Mouse (Mus musculus): ENCODE data around the gene Rbm12. TPM values are rescaled to one million over a fixed set of nuclear protein-coding genes. Genes with fewer than 3 reads are reported as not detected.
"Not testable (repeated sequence)": the region's sequence is repeated elsewhere in the genome, so short reads cannot be mapped to it uniquely, and the experiment has no call there.

Gene Rbm12
- polyA plus RNA-seq, 1 experiment from 2014 or later = 9.3 TPM

- Histone ChIP-seq H3K27ac (ENCODE audit: low read depth, low read length) (no peak overlapping the region), H3K9ac (ENCODE audit: low read depth, low read length) (no peak overlapping the region), H3K27me3 (replicated peaks; ENCODE audit: control insufficient read depth, insufficient read depth, low read length) (no peaks in the 10 kb centered on the region), H3K4me1 (replicated peaks; ENCODE audit: control insufficient read depth, insufficient read depth, low read length) (no peaks in the 10 kb centered on the region), H3K36me3 (ENCODE audit: control insufficient read depth, insufficient read depth) (peaks cover 26% of the 10 kb centered on the region), H3K4me2 (replicated peaks; ENCODE audit: low read depth) (no peak overlapping the region), H3K9me3 (ENCODE audit: control insufficient read depth) (no peaks in the 10 kb centered on the region), H3K4me3 (ENCODE audit: low read depth, low read length) (no peak overlapping the region)
- no peak for ATAC-seq
- 74% methylated on average over 5 of the region's 5 CpGs for WGBS
- peak; percentile 38 for TF ChIP-seq CTCF (IDR thresholded peaks at IDR 0.05; ENCODE audit: low read depth)
Observed at GRCm38 (mm10) chr2:156123731-156124130, 12.0 kb upstream of the Rbm12 start.

- peaks cover 3% of the 10 kb centered on the region; the same call in 1 of the 2 replicates for H3K36me3 ChIP-seq (ENCODE audit: control insufficient read depth, insufficient read depth)
- no peak overlapping the region for H3K4me3 ChIP-seq (ENCODE audit: low read depth, low read length)
- no peak for TF ChIP-seq CTCF (IDR thresholded peaks at IDR 0.05; ENCODE audit: low read depth)
- no peak overlapping the region for H3K4me2 ChIP-seq (replicated peaks; ENCODE audit: low read depth)
- H3K9ac ChIP-seq (ENCODE audit: low read depth, low read length) = no peak overlapping the region
- H3K27ac ChIP-seq (ENCODE audit: low read depth, low read length) = no peak overlapping the region
- no peaks in the 10 kb centered on the region for H3K4me1 ChIP-seq (replicated peaks; ENCODE audit: control insufficient read depth, insufficient read depth, low read length)
- ATAC-seq = no peak
- no peaks in the 10 kb centered on the region for H3K27me3 ChIP-seq (replicated peaks; ENCODE audit: control insufficient read depth, insufficient read depth, low read length)
- H3K9me3 ChIP-seq (ENCODE audit: control insufficient read depth) = no peaks in the 10 kb centered on the region
Observed at GRCm38 (mm10) chr2:156119566-156119965, 7.8 kb upstream of the Rbm12 start.

GRCm38 (mm10) chr2:156112080-156112423, 274 bp upstream of the Rbm12 start:
- not testable (repeated sequence) for H3K9me3 ChIP-seq (ENCODE audit: control insufficient read depth); H3K36me3 ChIP-seq (ENCODE audit: control insufficient read depth, insufficient read depth); H3K4me1 ChIP-seq (replicated peaks; ENCODE audit: control insufficient read depth, insufficient read depth, low read length); H3K27me3 ChIP-seq (replicated peaks; ENCODE audit: control insufficient read depth, insufficient read depth, low read length); ATAC-seq
- H3K9ac ChIP-seq (ENCODE audit: low read depth, low read length) = peak overlapping the region; percentile 94; the same call in 1 of the 2 replicates
- peak overlapping the region; percentile 89 for H3K4me3 ChIP-seq (ENCODE audit: low read depth, low read length)
- WGBS = 17% methylated on average over 5 of the region's 5 CpGs
- H3K27ac ChIP-seq (ENCODE audit: low read depth, low read length) = peak overlapping the region; percentile 83; the same call in 1 of the 2 replicates
- H3K4me2 ChIP-seq (replicated peaks; ENCODE audit: low read depth) = peak overlapping the region; percentile 75

GRCm38 (mm10) chr2:156110627-156111357, 986 bp downstream of the Rbm12 start:
- no peaks in the 10 kb centered on the region for H3K27me3 ChIP-seq (replicated peaks; ENCODE audit: control insufficient read depth, insufficient read depth, low read length)
- no peaks in the 10 kb centered on the region for H3K4me1 ChIP-seq (replicated peaks; ENCODE audit: control insufficient read depth, insufficient read depth, low read length)
- no peaks in the 10 kb centered on the region for H3K9me3 ChIP-seq (ENCODE audit: control insufficient read depth)
- no peaks in the 10 kb centered on the region for H3K36me3 ChIP-seq (ENCODE audit: control insufficient read depth, insufficient read depth)
- H3K4me3 ChIP-seq (ENCODE audit: low read depth, low read length) = peak overlapping the region; percentile 89
- peak overlapping the region; percentile 94 for H3K9ac ChIP-seq (ENCODE audit: low read depth, low read length)
- H3K27ac ChIP-seq (ENCODE audit: low read depth, low read length) = peak overlapping the region; percentile 83
- peak overlapping the region; percentile 75 for H3K4me2 ChIP-seq (replicated peaks; ENCODE audit: low read depth)
- ATAC-seq = peak; percentile 58
- WGBS = under 1% methylated on average over 16 of the region's 16 CpGs
- TF ChIP-seq CTCF (IDR thresholded peaks at IDR 0.05; ENCODE audit: low read depth) = no peak

- H3K9ac ChIP-seq (ENCODE audit: low read depth, low read length) = no peak overlapping the region
- no peak overlapping the region for H3K4me2 ChIP-seq (replicated peaks; ENCODE audit: low read depth)
- 74% methylated on average over 5 of the region's 5 CpGs for WGBS
- no peak overlapping the region for H3K27ac ChIP-seq (ENCODE audit: low read depth, low read length)
- no peaks in the 10 kb centered on the region for H3K27me3 ChIP-seq (replicated peaks; ENCODE audit: control insufficient read depth, insufficient read depth, low read length)
- no peaks in the 10 kb centered on the region for H3K9me3 ChIP-seq (ENCODE audit: control insufficient read depth)
- no peak for TF ChIP-seq CTCF (IDR thresholded peaks at IDR 0.05; ENCODE audit: low read depth)
- H3K36me3 ChIP-seq (ENCODE audit: control insufficient read depth, insufficient read depth) = peaks cover 23% of the 10 kb centered on the region
- ATAC-seq = no peak
- H3K4me1 ChIP-seq (replicated peaks; ENCODE audit: control insufficient read depth, insufficient read depth, low read length) = no peaks in the 10 kb centered on the region
- H3K4me3 ChIP-seq (ENCODE audit: low read depth, low read length) = no peak overlapping the region
Observed at GRCm38 (mm10) chr2:156091926-156092325, 19.9 kb downstream of the Rbm12 start.

GRCm38 (mm10) chr2:156089799-156090198, 22.0 kb downstream of the Rbm12 start:
- Histone ChIP-seq H3K4me1 (replicated peaks; ENCODE audit: control insufficient read depth, insufficient read depth, low read length) (no peaks in the 10 kb centered on the region), H3K4me2 (replicated peaks; ENCODE audit: low read depth) (no peak overlapping the region), H3K27ac (ENCODE audit: low read depth, low read length) (no peak overlapping the region), H3K36me3 (ENCODE audit: control insufficient read depth, insufficient read depth) (peaks cover 4% of the 10 kb centered on the region; the same call in 1 of the 2 replicates), H3K27me3 (replicated peaks; ENCODE audit: control insufficient read depth, insufficient read depth, low read length) (no peaks in the 10 kb centered on the region), H3K9me3 (ENCODE audit: control insufficient read depth) (no peaks in the 10 kb centered on the region), H3K4me3 (ENCODE audit: low read depth, low read length) (no peak overlapping the region), H3K9ac (ENCODE audit: low read depth, low read length) (no peak overlapping the region)
- no peak for TF ChIP-seq CTCF (IDR thresholded peaks at IDR 0.05; ENCODE audit: low read depth)
- ATAC-seq = no peak
- 96% methylated on average over 1 of the region's 1 CpGs for WGBS
